Mouse (Mus musculus): ENCODE measurements at regions not wholly inside any gene's neighbourhood (a gene's known extent, or its start where the extent isn't known, plus 50 kb on each side); places are given as distances from the start of the nearest gene placed in this dataset.

DNA sequence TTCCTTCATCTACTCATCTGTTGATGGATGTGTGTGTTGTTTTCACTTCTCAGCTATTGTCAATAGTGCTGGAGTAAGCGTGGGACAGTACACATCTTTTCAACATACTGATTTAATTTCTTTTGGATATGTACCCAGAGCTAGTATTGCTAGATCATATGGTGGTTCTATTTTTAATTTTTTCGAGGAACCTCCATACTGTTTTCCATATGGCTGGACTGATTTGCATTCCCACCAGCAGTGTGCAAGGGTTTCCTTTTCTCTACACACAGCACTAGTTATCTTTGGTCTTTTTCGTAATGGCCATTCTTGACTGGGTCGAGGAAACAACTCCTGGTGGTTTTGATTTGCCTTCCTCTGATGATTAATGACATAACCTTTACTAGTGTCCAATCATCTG lies 943.0 kb downstream of the Gsdmc2 start:
- no peak for DNase-seq (ENCODE audit: low read depth, low spot score)

DNA sequence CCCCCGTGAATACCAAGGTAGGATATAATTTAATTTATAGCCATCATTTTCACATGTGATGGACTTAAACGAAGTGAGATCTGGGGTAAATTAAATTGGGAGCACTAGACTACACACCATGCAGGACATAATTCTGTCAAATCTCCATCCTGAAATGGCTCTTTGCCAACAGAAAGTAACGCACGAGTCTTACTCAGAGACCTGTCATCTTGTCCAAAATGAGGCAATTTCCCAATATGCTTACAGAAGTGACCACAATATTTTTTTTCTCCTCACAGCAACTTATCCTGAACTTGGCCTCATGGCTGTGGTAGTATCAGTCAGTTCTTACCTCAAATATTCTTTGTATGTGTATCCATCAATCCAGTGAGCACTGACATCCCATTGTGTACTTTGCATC lies 955.2 kb downstream of the Gsdmc2 start:
- DNase-seq (ENCODE audit: low read depth, low spot score): no peak

DNA sequence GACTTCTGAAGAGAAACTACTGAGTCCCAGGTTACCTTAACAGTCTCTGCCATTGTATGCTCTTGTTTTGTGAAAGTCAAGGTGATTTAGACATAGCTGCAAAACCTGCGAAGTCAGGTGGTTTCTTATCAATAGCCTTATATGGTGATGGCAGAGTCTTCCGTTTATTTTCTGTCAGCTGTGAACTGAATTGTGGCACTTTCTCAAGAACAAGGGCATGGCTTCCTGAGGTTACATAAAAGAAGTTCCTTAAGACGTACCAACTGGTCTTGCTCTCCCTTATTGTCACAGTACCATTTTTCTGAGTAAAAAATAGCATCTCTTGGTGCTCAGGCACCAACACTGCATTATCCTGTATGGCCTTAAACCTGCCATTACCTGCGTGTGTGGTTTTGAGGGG lies 959.6 kb downstream of the Gsdmc2 start:
- no peak for DNase-seq (ENCODE audit: low read depth, low spot score)

DNA sequence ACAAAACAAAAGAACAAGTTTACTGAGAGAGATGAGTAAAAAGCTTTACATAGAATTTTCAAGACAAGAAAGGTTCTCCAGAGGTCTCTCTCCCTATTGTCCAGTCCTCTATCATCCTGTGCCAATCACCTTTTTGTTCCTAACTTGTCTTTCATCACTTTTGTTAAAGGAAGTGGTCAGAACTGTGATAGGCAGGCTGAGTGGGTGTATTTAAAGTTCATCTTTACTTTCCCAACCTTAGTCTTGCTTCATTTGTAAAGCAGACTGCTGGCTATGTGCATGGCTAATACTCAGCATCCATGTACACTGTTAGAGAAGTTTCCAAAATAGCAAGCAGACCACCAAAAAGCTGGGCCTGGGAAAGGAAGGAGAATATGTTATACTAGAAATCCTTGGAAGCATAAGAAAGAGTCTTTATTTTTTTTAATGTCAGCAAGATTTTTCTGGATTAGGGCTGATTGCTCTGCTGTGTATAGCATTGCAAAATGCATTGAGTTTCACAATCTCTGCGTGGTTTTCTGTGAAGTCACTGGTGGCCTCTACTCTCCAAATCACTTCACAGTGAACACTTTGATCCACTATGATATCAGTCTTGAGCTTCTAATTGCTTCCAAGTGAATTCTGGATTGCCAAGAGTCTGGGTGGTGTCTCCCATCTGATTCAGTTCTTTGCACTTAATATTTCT lies 973.8 kb downstream of the Gsdmc2 start:
- no peak for DNase-seq (ENCODE audit: low read depth, low spot score)

DNA sequence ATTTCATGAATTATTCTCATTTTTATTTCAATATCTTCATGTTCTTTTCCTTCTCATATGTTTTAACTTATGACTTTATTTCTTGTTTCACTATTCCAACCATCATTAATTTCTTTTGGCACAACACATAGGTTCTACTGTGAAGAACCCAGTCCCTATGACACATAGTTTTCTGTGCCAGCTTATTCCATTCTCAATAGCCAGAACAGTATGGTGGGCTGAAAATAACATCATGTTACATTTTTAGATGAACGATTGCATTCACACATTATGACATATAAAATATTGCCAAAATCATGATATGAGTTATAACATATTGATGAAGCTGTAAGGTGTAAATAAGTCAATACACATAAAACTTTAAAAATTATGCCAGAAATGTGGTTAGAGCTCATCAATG lies 982.4 kb downstream of the Gsdmc2 start:
- DNase-seq (ENCODE audit: low read depth, low spot score): no peak

DNA sequence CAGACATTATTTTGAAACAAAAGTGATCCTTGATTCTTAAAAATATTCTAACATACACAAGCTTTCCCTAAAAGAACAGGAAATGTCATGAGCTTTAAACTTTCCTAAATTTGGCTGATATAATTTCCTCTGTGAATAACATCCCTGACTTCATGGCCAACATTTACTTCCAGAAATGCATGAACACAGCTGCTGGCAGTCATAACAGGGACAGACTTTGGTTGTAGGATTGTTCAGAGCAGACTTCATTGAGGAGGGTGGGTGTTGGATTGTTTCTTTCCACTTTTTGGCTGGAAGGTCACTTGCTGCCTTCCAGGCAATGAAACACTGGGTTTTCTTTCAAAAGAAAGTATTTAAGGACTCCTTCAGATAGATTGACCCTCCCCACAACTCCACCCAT lies 983.6 kb downstream of the Gsdmc2 start:
- DNase-seq (ENCODE audit: low read depth, low spot score): no peak

DNA sequence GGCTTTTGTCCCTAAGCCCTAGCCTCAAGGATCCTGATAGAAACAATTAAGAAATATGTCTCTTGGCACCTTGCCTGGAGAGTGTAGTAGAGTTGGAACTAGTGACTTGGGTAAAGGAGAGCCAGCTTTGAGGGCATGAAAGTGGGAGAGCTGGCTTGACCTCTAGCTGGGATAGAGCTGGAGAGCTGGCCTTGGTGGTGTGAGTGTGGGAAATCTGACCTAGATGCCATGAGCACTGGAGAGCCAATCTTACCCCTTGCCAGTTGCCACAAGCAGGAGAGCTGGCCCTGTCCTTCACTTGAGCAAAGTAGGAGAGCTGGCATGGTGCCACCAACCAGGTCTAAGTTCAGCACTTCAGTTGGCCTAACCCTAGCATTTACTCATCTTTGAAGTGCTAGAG lies 995.7 kb downstream of the Gsdmc2 start:
- no peak for DNase-seq (ENCODE audit: low read depth, low spot score)

DNA sequence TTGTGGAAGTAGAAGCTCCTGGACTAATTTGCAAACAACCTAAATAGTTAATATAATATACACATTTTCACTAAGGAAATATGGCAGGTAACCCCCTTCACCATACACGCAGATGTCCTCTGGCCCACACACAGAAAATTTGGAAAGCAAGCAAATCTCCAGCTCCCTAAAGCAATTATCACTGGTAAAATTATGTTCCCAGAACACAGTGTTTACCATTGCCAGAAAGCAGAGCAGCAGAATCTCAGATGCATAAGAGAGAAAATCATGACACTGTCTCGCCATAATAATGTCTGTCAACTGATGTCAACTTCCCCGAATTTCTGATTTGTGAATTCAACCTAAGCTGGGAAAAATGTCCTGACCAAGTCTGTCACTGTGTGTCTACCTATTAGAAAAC lies 999.1 kb downstream of the Gsdmc2 start:
- no peak for DNase-seq (ENCODE audit: low read depth, low spot score)

DNA sequence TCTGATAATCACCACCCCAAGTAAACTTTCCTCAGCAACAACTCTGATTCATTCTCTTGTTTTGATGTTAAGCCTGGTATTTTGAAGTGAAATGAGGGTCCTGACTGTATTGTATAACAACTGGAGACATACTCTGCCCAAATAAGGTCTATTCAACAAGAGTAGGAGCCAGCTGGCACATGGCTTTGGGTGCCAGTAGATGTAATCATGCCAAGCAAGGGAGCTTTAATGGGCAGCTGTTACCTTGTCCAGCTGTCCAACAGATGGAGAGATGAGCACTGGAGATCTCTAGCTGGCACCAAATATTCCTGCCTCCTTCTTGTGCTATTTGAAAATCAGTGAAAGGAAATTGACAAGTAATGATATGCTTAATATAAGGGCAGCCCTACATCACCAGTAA lies 1019.4 kb downstream of the Gsdmc2 start:
- no peak for DNase-seq (ENCODE audit: low read depth, low spot score)

DNA sequence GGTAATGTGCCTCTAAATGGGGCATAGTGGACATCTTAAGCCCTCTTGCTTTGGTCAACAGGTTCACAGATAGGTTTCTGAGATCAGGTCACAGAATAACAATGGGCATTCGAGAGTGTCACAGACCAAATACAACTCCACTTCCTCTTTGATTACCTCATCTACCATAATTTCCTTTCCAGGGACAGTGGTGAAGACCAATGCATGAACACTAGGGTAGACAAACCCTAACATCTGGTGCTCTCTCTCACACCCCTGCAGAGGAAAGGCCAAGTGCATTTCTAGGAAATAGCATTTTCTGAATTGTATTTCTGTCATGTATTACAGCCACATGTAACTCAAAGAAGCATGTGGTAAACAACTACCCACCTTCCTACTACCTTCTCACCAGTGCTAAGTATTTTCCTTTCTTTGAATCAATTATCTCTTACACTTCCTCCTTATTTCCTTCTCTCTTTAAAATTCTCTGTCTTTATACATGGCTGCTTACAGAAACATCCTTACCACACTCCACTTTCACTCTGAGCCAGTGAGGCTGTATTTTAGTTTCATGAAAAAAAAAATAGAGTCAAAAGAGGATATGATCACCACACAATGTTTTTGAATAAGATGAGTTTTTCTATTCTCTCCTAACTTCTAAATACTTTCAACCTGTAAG lies 1021.0 kb downstream of the Gsdmc2 start:
- DNase-seq (ENCODE audit: low read depth, low spot score): no peak

DNA sequence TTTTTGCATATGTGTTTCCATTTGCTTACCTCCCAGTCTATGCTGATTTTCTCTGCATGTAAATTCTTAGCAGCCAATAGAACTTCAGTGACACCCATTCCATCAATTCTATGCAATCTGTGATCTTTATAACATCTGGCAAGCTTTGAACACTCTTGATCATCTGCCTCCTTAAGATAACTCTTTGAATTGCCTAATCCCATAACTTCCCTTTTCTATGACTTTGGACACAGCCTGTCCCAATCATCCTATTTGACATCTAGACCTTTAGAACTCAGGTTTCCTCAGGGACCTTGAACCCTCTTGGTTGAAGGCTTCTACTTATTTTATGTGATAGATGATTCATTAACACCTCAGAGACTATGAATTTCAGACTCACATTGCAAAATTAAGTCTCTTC lies 1022.7 kb downstream of the Gsdmc2 start:
- no peak for DNase-seq (ENCODE audit: low read depth, low spot score)

DNA sequence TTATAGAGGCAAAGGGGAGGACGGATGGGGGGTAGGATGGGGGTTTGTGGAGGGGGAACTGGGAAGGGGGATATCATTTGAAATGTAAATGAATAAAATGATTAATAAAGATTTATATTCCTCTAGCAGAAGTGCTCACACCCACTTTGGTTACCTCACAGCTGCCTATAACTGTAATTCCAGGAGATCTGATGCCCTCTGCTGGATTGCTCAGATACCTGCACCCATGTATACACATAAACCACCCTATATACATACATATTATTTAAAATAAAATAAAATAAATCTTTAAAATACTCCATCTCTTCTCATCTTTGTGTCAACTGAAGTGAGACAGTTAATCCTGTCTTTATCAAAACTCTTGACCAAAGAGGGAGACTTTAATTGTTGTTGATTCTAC lies 1031.9 kb downstream of the Gsdmc2 start:
- peak; percentile 25 for DNase-seq (ENCODE audit: low read depth, low spot score)

DNA sequence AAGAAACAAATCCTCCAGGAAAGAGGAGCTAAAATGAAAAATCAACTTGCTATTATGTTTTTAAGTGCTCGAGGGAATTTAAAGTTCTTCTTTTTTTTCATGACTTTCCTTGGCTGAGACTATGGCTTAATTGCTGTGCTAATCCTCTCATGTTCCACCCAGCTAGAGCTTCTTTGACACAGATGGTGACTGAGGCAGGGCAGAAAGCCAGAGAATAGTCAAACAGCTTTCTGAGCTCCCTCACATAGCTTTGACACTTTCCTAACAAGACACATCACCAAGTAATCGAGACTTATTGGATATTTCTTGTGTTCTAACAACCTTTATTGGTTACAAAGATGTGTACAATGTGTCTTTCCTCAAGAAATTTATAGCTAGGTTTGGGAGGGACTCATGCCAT lies 1033.0 kb downstream of the Gsdmc2 start:
- DNase-seq (ENCODE audit: low read depth, low spot score): no peak

DNA sequence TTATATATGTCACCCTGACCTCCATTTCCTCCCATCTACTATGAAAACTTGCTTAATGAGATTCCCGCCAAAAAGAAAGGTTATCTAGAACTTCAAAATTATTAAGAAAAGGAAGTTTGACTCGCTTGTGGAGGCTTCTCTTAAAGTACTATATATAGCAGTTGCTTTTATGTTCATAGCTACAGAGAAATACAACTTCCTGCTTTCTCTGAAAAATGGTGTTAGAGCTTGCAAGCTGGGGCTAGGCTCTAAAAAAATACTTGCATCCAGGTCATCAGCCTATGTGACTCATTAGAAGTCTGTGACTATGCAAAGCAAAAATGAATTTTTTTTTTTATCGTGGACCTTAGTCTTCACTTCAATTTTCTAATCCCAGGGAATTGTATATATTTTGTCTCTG lies 1035.7 kb downstream of the Gsdmc2 start:
- DNase-seq (ENCODE audit: low read depth, low spot score): no peak

DNA sequence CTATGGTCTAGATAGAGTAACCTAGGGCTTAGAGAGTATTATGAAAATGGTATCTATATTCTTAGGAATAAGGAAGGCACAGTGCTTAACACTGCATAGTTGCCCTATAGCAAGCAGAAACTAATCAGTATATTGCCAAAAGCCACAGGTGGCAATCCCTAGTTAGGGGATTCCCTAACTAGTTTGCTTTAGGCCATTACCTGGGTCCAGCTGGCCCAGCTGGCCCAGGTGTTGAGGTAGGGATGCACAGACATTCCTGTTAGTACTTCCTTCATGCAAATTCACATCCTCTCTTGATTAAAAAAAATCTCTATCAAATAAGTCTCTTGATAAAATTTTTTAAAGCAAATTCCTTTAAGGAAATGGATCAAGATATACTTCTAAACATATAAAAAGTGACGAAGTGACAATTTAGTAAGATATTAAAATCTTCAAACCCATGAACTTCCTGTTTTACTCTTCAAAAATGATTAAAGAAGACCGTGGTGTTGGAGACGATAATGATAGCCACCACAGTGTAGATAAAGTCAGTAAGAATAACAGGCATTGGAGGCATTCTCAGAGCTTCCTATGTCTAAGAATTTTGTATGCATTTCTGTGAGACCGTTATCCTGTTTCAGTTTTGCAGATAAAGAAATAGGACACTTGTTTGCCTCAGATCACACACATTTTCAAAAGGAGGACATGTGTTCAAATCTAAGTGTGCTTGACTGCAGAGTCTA lies 1036.7 kb downstream of the Gsdmc2 start:
- DNase-seq (ENCODE audit: low read depth, low spot score): no peak

DNA sequence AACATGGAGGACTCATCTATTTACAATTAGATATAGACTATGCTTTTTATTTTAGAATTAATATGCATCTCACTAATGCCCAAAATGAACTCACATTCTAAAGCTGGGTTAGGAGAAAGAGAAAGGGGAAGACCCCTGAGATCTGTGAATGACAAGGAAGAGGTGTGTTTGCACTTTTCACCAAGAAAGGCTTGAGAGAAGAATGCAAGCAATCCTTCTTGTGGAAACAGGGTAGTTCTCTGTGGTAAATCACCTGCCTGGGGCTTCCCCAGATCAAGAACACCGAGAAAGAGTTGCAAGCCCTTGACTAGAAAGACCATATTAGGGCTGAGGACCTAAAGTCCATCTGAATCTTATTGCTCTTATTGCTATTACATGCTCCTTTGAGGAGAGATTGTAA lies 1037.6 kb downstream of the Gsdmc2 start:
- DNase-seq (ENCODE audit: low read depth, low spot score): no peak

DNA sequence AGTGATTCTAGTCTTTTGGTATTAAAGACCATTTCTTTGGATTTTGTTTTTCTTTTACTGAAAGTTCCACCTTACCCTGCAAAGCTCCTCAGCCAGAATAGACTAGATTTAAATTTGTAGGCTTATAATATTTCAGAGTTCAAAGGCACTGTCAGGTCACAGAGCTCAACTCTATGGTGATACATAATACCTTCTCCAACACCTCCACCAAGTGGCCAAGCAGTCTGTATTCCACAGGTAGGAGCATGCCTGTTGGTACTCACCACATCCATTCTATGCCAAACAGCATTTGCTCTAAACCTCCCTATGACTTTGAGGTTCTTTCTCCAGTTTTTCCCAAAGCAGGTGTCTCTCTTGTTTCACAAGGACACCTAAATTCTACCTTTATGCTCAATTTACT lies 1042.2 kb downstream of the Gsdmc2 start:
- no peak for DNase-seq (ENCODE audit: low read depth, low spot score)

DNA sequence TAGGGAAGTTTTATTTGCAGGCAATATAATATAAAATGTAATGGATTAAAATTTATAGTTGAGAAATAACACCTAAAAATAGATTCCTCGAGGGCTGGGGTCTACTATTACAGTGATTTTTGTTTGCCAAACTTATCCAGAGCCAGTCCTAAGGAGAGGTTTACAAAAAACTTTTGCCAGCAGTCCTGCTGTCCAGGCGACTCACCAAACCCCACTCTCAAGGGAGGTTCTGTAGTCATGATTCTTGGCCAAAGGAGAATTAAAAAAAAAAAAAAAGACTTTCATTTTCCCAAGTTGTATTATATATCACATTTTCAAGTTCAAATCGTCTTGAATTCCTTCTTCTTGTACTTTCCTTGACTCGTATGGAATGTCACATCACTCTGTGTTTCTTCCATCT lies 1046.2 kb downstream of the Gsdmc2 start:
- DNase-seq (ENCODE audit: low read depth, low spot score): no peak

DNA sequence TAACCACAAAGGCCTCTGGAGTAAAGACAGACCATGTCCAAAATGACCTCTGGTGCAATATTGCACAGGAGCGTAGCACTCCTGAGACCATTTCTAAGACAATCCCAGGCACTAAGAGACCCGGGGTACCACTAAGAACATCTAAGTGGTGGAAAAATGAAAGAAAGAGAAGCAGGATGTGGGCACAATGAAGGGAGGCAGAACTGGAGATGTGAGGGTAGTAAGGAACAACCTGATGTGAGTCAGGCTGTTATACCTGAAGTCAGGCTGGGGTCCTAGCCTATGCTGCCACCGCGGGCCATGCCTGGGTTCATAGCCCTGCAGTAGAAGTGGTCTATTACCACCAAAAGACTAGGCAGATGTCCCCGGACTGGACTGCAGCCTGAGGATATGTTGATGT lies 1051.4 kb downstream of the Gsdmc2 start:
- no peak for DNase-seq (ENCODE audit: low read depth, low spot score)

DNA sequence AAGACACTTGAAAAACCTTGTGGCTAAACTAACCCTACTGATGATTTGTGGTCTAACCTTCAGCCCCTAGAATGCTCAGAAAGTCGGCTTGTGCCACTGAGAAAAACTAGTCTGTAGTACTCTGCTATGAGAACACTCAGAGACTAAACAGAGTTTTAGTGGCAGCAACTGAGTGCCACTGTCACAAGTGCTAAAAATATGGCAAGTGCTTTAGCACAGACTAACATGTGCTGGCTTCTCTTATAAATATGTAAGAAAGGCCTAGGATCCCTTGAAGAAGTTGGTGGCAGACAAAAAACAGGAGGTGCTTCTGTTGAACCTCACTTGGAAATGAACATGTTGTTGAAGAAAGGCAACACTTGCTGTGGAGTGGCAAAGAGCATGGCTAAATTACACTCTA lies 1052.9 kb downstream of the Gsdmc2 start:
- no peak for DNase-seq (ENCODE audit: low read depth, low spot score)

DNA sequence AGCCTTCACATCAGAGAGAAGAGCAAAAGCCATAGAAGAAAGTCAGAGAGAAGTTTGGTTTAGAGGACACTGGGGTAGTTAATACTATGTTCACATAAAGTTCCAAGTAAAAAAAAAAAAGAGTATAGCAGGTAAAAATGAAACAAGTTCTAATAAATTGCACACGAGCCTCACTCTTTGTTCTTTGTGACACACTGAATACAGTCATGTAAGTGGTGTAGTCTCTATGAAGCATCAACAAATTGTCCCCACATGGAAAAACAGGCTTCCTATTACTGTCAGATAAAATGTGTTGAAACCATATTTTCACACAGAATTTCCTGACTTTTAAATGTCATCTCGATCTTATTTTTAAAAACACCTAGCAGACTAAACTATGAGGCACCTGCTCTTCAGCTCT lies 1057.2 kb downstream of the Gsdmc2 start:
- no peak for DNase-seq (ENCODE audit: low read depth, low spot score)

DNA sequence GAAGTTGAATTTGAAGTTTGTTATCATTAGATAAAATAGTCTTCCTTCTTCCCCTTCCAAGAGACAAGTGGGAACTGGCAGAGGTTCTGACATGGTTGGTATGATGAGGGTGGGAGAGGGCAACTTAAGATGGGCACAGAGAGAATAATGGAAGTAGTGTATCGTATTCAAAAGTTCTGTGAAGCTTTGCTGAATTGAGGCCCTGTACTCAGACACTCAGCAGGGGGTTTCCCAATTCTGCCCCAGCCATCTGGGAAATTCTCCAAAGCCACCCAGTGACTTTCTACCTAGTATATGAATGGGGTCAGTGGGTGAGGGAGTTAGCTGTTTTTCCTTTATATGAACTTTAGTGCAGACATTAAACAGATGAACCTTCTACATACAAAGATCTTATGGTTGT lies 1058.7 kb downstream of the Gsdmc2 start:
- no peak for DNase-seq (ENCODE audit: low read depth, low spot score)

DNA sequence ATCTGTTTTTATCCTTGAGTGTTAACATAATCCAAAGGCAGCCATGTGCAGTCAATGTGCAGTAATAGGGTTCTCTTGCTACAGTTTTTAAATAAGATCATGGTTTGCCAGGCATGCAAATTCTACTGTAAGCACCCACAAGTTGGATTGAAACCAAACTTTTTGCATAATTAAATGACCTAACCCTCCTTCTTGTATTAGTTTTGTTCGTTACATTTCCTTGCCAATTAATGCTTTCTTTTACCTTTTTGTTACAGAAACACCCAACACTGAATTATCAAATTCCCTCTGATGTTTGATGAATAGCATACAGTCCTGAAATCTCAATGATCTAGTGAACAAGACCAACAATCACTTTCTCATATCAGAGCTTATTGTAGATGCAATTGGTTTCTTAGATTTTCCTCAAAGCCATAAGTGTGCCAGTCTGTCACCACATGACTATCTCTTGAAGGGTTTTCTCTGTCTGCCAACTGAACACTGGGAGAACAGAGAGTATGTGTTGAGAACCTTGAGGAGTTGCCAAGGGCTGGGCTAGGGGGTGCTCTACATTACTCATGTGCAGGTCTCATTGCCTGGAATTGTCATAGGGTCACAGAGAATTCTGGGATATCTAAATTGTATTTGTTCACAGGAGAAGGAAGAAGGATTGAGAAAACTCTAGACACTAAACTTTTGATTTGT lies 1060.4 kb downstream of the Gsdmc2 start:
- DNase-seq (ENCODE audit: low read depth, low spot score): no peak

Data from R1 (cell line).